Mouse (Mus musculus): Measurements from ENCODE around the gene Vmn1r44.

- no peak for TF ChIP-seq CTCF (IDR thresholded peaks at IDR 0.05; ENCODE audit: low read depth, low read length)
- TF ChIP-seq POLR2AphosphoS5 (IDR thresholded peaks at IDR 0.05; ENCODE audit: insufficient replicate concordance, low read depth, low read length) = no peak
- no peak for TF ChIP-seq GATA1 (IDR thresholded peaks at IDR 0.05; ENCODE audit: borderline replicate concordance, low read length)
Observed at GRCm38 (mm10) chr6:89883360-89883759, at the start of gene Vmn1r44.

All from G1E (cell line).